Mouse (Mus musculus) left cerebral cortex, adult 11 months (tissue): Measurements from ENCODE around the gene Glrx.
"Not testable (repeated sequence)": the region's sequence is repeated elsewhere in the genome, so short reads cannot be mapped to it uniquely, and the experiment has no call there.

Experiments used
- DNase-seq: peaks from one replicate; pipeline ENCODE4 v3.0.0; 2022; ENCODE audit warnings: low spot score

The Glrx gene

GRCm38 (mm10) chr13:75835461-75835860, 4.2 kb upstream of the Glrx start:
- no peak for DNase-seq

GRCm38 (mm10) chr13:75838506-75838905, 1.2 kb upstream of the Glrx start:
- DNase-seq = no peak

GRCm38 (mm10) chr13:75840752-75841285, 1.2 kb downstream of the Glrx start:
- peak; percentile 17 for DNase-seq

GRCm38 (mm10) chr13:75841950-75842349, 2.3 kb downstream of the Glrx start:
- no peak for DNase-seq

GRCm38 (mm10) chr13:75843331-75843730, 3.7 kb downstream of the Glrx start:
- DNase-seq = no peak

- no peak for DNase-seq
These were observed 4.5 kb downstream of the Glrx start for GRCm38 (mm10) chr13:75843993-75844683.

GRCm38 (mm10) chr13:75844833-75845518, 5.3 kb downstream of the Glrx start:
- no peak for DNase-seq

GRCm38 (mm10) chr13:75845519-75846166, 6.0 kb downstream of the Glrx start:
- no peak for DNase-seq

GRCm38 (mm10) chr13:75847027-75847426, 7.4 kb downstream of the Glrx start:
- no peak for DNase-seq

GRCm38 (mm10) chr13:75852027-75852426, 12.4 kb downstream of the Glrx start:
- DNase-seq = no peak

GRCm38 (mm10) chr13:75853118-75853517, 13.4 kb downstream of the Glrx start:
- DNase-seq = no peak

- DNase-seq = no peak
These were observed 19.7 kb downstream of the Glrx start for GRCm38 (mm10) chr13:75859264-75859844.

- DNase-seq = no peak
These were observed 26.0 kb downstream of the Glrx start for GRCm38 (mm10) chr13:75865486-75866184.

GRCm38 (mm10) chr13:75867876-75868275, 28.2 kb downstream of the Glrx start:
- DNase-seq = peak; percentile 25

GRCm38 (mm10) chr13:75874608-75875376, 35.1 kb downstream of the Glrx start:
- DNase-seq = no peak

GRCm38 (mm10) chr13:75876188-75876587, 36.5 kb downstream of the Glrx start:
- DNase-seq = not testable (repeated sequence)

- DNase-seq = no peak
These were observed 36.9 kb downstream of the Glrx start for GRCm38 (mm10) chr13:75876592-75876991.

GRCm38 (mm10) chr13:75877907-75878306, 38.2 kb downstream of the Glrx start:
- DNase-seq = peak; percentile 47

GRCm38 (mm10) chr13:75879756-75880155, 40.1 kb downstream of the Glrx start:
- no peak for DNase-seq

- no peak for DNase-seq
These were observed 40.8 kb downstream of the Glrx start for GRCm38 (mm10) chr13:75880501-75880900.

- DNase-seq = no peak
These were observed 44.1 kb downstream of the Glrx start for GRCm38 (mm10) chr13:75883792-75884191.
